Mouse (Mus musculus): ENCODE data around the gene Lamp5. TPM values are rescaled to one million over a fixed set of nuclear protein-coding genes. Genes with fewer than 3 reads are reported as not detected.

The Lamp5 gene
- polyA plus RNA-seq (2015; fragmentation: Nextera tagmentation; extraction: Ambion mirVana) = 6.8 and 10.7 TPM in 2 replicates

- WGBS = under 1% methylated on average over 8 of the region's 8 CpGs
- Histone ChIP-seq H3K27ac (no peak within 1 kb of the TSS), H3K27me3 (peaks cover 3% of the 10 kb centered on the region; the same call in 1 of the 2 replicates), H3K9ac (replicated peaks) (peak within 1 kb of the TSS; percentile 55; the same call in 1 of the 2 replicates), H3K36me3 (no peaks in the 10 kb centered on the region), H3K4me1 (replicated peaks) (peaks cover 17% of the 10 kb centered on the region), H3K4me3 (replicated peaks) (peak within 1 kb of the TSS; percentile 33), H3K9me3 (no peaks in the 10 kb centered on the region), H3K4me2 (replicated peaks) (peak within 1 kb of the TSS; percentile 56)
- peak; percentile 88 for ATAC-seq
These were observed at the start of gene Lamp5 for GRCm38 (mm10) chr2:136051688-136052289. TSS of gene Lamp5 (plus strand) at chr2:136052239.

GRCm38 (mm10) chr2:136003836-136004235, 48.2 kb upstream of the Lamp5 start:
- ATAC-seq = no peak
- no peak overlapping the region for H3K4me3 ChIP-seq (replicated peaks)

GRCm38 (mm10) chr2:136006280-136006679, 45.8 kb upstream of the Lamp5 start:
- no peak for ATAC-seq
- H3K36me3 ChIP-seq = peaks cover 20% of the 10 kb centered on the region
- no peaks in the 10 kb centered on the region for H3K27me3 ChIP-seq
- H3K4me1 ChIP-seq (replicated peaks) = no peaks in the 10 kb centered on the region
- WGBS = 92% methylated on average over 5 of the region's 5 CpGs
- H3K4me3 ChIP-seq (replicated peaks) = no peak overlapping the region
- no peaks in the 10 kb centered on the region for H3K9me3 ChIP-seq
- H3K4me2 ChIP-seq (replicated peaks) = no peak overlapping the region
- H3K27ac ChIP-seq = no peak overlapping the region
- no peak overlapping the region for H3K9ac ChIP-seq (replicated peaks)

More at GRCm38 (mm10) chr2:136003836-136004235, 48.2 kb upstream of the Lamp5 start:
- Histone ChIP-seq H3K27ac (no peak overlapping the region), H3K27me3 (no peaks in the 10 kb centered on the region), H3K36me3 (peaks cover 16% of the 10 kb centered on the region), H3K4me2 (replicated peaks) (no peak overlapping the region), H3K9ac (replicated peaks) (no peak overlapping the region), H3K4me1 (replicated peaks) (no peaks in the 10 kb centered on the region), H3K9me3 (no peaks in the 10 kb centered on the region)
- 81% methylated on average over 1 of the region's 1 CpGs for WGBS

GRCm38 (mm10) chr2:136012759-136013158, 39.3 kb upstream of the Lamp5 start:
- WGBS = 96% methylated on average over 9 of the region's 9 CpGs
- no peak overlapping the region for H3K27ac ChIP-seq
- peaks cover 11% of the 10 kb centered on the region; the same call in 1 of the 2 replicates for H3K36me3 ChIP-seq
- no peak overlapping the region for H3K4me3 ChIP-seq (replicated peaks)
- H3K4me1 ChIP-seq (replicated peaks) = no peaks in the 10 kb centered on the region
- no peak for ATAC-seq
- no peaks in the 10 kb centered on the region for H3K9me3 ChIP-seq
- H3K4me2 ChIP-seq (replicated peaks) = no peak overlapping the region
- H3K9ac ChIP-seq (replicated peaks) = no peak overlapping the region
- no peaks in the 10 kb centered on the region for H3K27me3 ChIP-seq

- no peak for ATAC-seq
- Histone ChIP-seq H3K4me3 (replicated peaks) (no peak overlapping the region), H3K9ac (replicated peaks) (no peak overlapping the region), H3K27me3 (no peaks in the 10 kb centered on the region; the same call in 1 of the 2 replicates), H3K9me3 (no peaks in the 10 kb centered on the region), H3K4me1 (replicated peaks) (peaks cover 17% of the 10 kb centered on the region), H3K36me3 (no peaks in the 10 kb centered on the region), H3K4me2 (replicated peaks) (no peak overlapping the region), H3K27ac (no peak overlapping the region)
- WGBS = 85% methylated on average over 4 of the region's 4 CpGs
These were observed 3.6 kb upstream of the Lamp5 start for GRCm38 (mm10) chr2:136048464-136048863.

GRCm38 (mm10) chr2:136050793-136051615, 1.0 kb upstream of the Lamp5 start:
- H3K27ac ChIP-seq = no peak overlapping the region

GRCm38 (mm10) chr2:136057861-136058331, 5.9 kb downstream of the Lamp5 start:
- Histone ChIP-seq H3K4me2 (replicated peaks) (peak overlapping the region; percentile 62), H3K9ac (replicated peaks) (peak overlapping the region; percentile 50; the same call in 1 of the 2 replicates), H3K9me3 (no peaks in the 10 kb centered on the region), H3K36me3 (no peaks in the 10 kb centered on the region), H3K4me1 (replicated peaks) (peaks cover 19% of the 10 kb centered on the region), H3K27ac (no peak overlapping the region), H3K27me3 (peaks cover 40% of the 10 kb centered on the region), H3K4me3 (replicated peaks) (peak overlapping the region; percentile 39)
- 3% methylated on average over 19 of the region's 19 CpGs for WGBS
- peak; percentile 77 for ATAC-seq

More at GRCm38 (mm10) chr2:136050793-136051615, 1.0 kb upstream of the Lamp5 start:
- peaks cover 17% of the 10 kb centered on the region for H3K4me1 ChIP-seq (replicated peaks)
- no peaks in the 10 kb centered on the region for H3K36me3 ChIP-seq
- H3K4me3 ChIP-seq (replicated peaks) = peak overlapping the region; percentile 33
- H3K9ac ChIP-seq (replicated peaks) = peak overlapping the region; percentile 55; the same call in 1 of the 2 replicates
- no peaks in the 10 kb centered on the region for H3K9me3 ChIP-seq
- WGBS = 16% methylated on average over 27 of the region's 27 CpGs
- peak overlapping the region; percentile 56 for H3K4me2 ChIP-seq (replicated peaks)
- H3K27me3 ChIP-seq = peaks cover 3% of the 10 kb centered on the region; the same call in 1 of the 2 replicates
- ATAC-seq = peak; percentile 69

- Histone ChIP-seq H3K9ac (replicated peaks) (peak overlapping the region; percentile 50; the same call in 1 of the 2 replicates), H3K4me2 (replicated peaks) (peak overlapping the region; percentile 62), H3K9me3 (no peaks in the 10 kb centered on the region), H3K4me3 (replicated peaks) (peak overlapping the region; percentile 39), H3K27me3 (peaks cover 40% of the 10 kb centered on the region), H3K27ac (no peak overlapping the region), H3K36me3 (no peaks in the 10 kb centered on the region), H3K4me1 (replicated peaks) (peaks cover 19% of the 10 kb centered on the region)
- WGBS = 2% methylated on average over 7 of the region's 7 CpGs
- ATAC-seq = peak; percentile 59
These were observed 6.4 kb downstream of the Lamp5 start for GRCm38 (mm10) chr2:136058398-136058797.

- H3K4me1 ChIP-seq (replicated peaks) = peaks cover 19% of the 10 kb centered on the region
- H3K9ac ChIP-seq (replicated peaks) = peak overlapping the region; percentile 49
- H3K27me3 ChIP-seq = peaks cover 40% of the 10 kb centered on the region
- WGBS = 1% methylated on average over 37 of the region's 37 CpGs
- peak overlapping the region; percentile 39 for H3K4me3 ChIP-seq (replicated peaks)
- peak; percentile 58 for ATAC-seq
- H3K36me3 ChIP-seq = no peaks in the 10 kb centered on the region
- H3K4me2 ChIP-seq (replicated peaks) = peak overlapping the region; percentile 62
- no peak overlapping the region for H3K27ac ChIP-seq
- H3K9me3 ChIP-seq = no peaks in the 10 kb centered on the region
These were observed 7.1 kb downstream of the Lamp5 start for GRCm38 (mm10) chr2:136059029-136059669.

GRCm38 (mm10) chr2:136064356-136064755, 12.3 kb downstream of the Lamp5 start:
- H3K4me1 ChIP-seq (replicated peaks) = peaks cover 8% of the 10 kb centered on the region
- H3K27me3 ChIP-seq = peaks cover 16% of the 10 kb centered on the region
- no peak overlapping the region for H3K9ac ChIP-seq (replicated peaks)
- H3K4me3 ChIP-seq (replicated peaks) = no peak overlapping the region
- no peaks in the 10 kb centered on the region for H3K36me3 ChIP-seq
- H3K4me2 ChIP-seq (replicated peaks) = no peak overlapping the region
- no peak overlapping the region for H3K27ac ChIP-seq
- no peaks in the 10 kb centered on the region for H3K9me3 ChIP-seq
- ATAC-seq = peak; percentile 53; the same call in 1 of the 2 replicates
- WGBS = 64% methylated on average over 1 of the region's 1 CpGs

- 87% methylated on average over 2 of the region's 2 CpGs for WGBS
- Histone ChIP-seq H3K36me3 (peaks cover 8% of the 10 kb centered on the region), H3K9me3 (no peaks in the 10 kb centered on the region), H3K4me3 (replicated peaks) (no peak overlapping the region), H3K27ac (no peak overlapping the region), H3K4me1 (replicated peaks) (no peaks in the 10 kb centered on the region), H3K27me3 (no peaks in the 10 kb centered on the region), H3K9ac (replicated peaks) (no peak overlapping the region), H3K4me2 (replicated peaks) (no peak overlapping the region)
- no peak for ATAC-seq
These were observed 43.9 kb downstream of the Lamp5 start for GRCm38 (mm10) chr2:136095978-136096377.

Data from midbrain, embryonic 13.5 days (tissue).